Mouse (Mus musculus) cerebellum, adult 9-11 months (tissue): ENCODE data around the gene Ptgds.

ENCODE experiments used
- DNase-seq: peaks from one replicate; pipeline ENCODE4 v3.0.0; 2022

The Ptgds gene

GRCm38 (mm10) chr2:25441067-25441466 lies 28.8 kb downstream of the Ptgds start:
- peak; percentile 61 for DNase-seq

- DNase-seq: peak; percentile 60
Measured at GRCm38 (mm10) chr2:25436286-25436820, 33.5 kb downstream of the Ptgds start.

- DNase-seq: peak; percentile 98
Measured at GRCm38 (mm10) chr2:25434292-25434691, 35.6 kb downstream of the Ptgds start.

GRCm38 (mm10) chr2:25433101-25433500 lies 36.7 kb downstream of the Ptgds start:
- peak; percentile 70 for DNase-seq

- DNase-seq: peak; percentile 70
Measured at GRCm38 (mm10) chr2:25432326-25433098, 37.3 kb downstream of the Ptgds start.

GRCm38 (mm10) chr2:25431308-25431855 lies 38.5 kb downstream of the Ptgds start:
- peak; percentile 67 for DNase-seq

GRCm38 (mm10) chr2:25430395-25431233 lies 39.2 kb downstream of the Ptgds start:
- peak; percentile 75 for DNase-seq

GRCm38 (mm10) chr2:25429435-25430180 lies 40.2 kb downstream of the Ptgds start:
- peak; percentile 84 for DNase-seq

- DNase-seq: peak; percentile 98
Measured at GRCm38 (mm10) chr2:25428442-25429236, 41.2 kb downstream of the Ptgds start, which contains the start of gene Abca2. Gene Abca2 (plus strand): TSS chr2:25428703.

- peak; percentile 58 for DNase-seq
Measured at GRCm38 (mm10) chr2:25427256-25427655, 42.6 kb downstream of the Ptgds start.

GRCm38 (mm10) chr2:25426721-25427191 lies 43.1 kb downstream of the Ptgds start:
- DNase-seq: peak; percentile 78

- DNase-seq: peak; percentile 75
Measured at GRCm38 (mm10) chr2:25425481-25425880, 44.4 kb downstream of the Ptgds start.

- no peak for DNase-seq
Measured at GRCm38 (mm10) chr2:25423626-25424025, 46.2 kb downstream of the Ptgds start.

GRCm38 (mm10) chr2:25422587-25423410 lies 47.0 kb downstream of the Ptgds start, which contains the start of gene Fut7:
Gene Fut7 (plus strand): TSS chr2:25423267.
- peak; percentile 67 for DNase-seq

- peak; percentile 63 for DNase-seq
Measured at GRCm38 (mm10) chr2:25421896-25422295, 48.0 kb downstream of the Ptgds start.

GRCm38 (mm10) chr2:25417426-25417825 lies 52.4 kb downstream of the Ptgds start:
- peak; percentile 36 for DNase-seq
